Mouse (Mus musculus) macrophage (primary cell): ENCODE data around the gene Mmp23. TPM values are rescaled to one million over a fixed set of nuclear protein-coding genes. Genes with fewer than 3 reads are reported as not detected.
A peak's percentile ranks its signal among the peaks of the same experiment; 100 is the strongest.
"Not testable (repeated sequence)": the region's sequence is repeated elsewhere in the genome, so short reads cannot be mapped to it uniquely, and the experiment has no call there.

Source experiments
- H3K27ac ChIP-seq: fragments of 350-480 bp; formaldehyde crosslinking; 2 replicates; pipeline ENCODE4 v1.9.0; 2021
- H3K36me3 ChIP-seq: fragments of 350-480 bp; formaldehyde crosslinking; 2 replicates; pipeline ENCODE4 v1.9.0; 2021; ENCODE audit errors: inconsistent target
- H3K4me3 ChIP-seq: fragments of 350-480 bp; formaldehyde crosslinking; 2 replicates; pipeline ENCODE4 v1.9.0; 2021; ENCODE audit errors: inconsistent target
- H3K79me2 ChIP-seq: fragments of 350-480 bp; formaldehyde crosslinking; 2 replicates; pipeline ENCODE4 v1.9.0; 2021; ENCODE audit errors: inconsistent target
- WGBS: methylation state at CpG from one replicate; pipeline ENCODE4 v1.1.7; 2026; ENCODE audit warnings: inconsistent platforms; ENCODE audit not compliant: missing documents; 5-methylcytosine and 5-hydroxymethylcytosine counted together
- polyA plus RNA-seq: library from polyadenylated mRNA; stranded (reverse); fragments of 250-400 nt; gene quantifications from 3 replicates; pipeline ENCODE4 v1.2.4, GENCODE M21; 2018; ENCODE audit warnings: inconsistent platforms

Mmp23 gene
- polyA plus RNA-seq, 1 experiment from 2014 or later = not detected

- H3K36me3 ChIP-seq = peaks cover 70% of the 10 kb centered on the region
- not testable (repeated sequence) for H3K4me3 ChIP-seq, H3K79me2 ChIP-seq, H3K27ac ChIP-seq
- 100% methylated on average over 1 of the region's 2 CpGs for WGBS
Observed at GRCm38 (mm10) chr4:155645308-155645707, 7.9 kb downstream of the Mmp23 start, which contains the start of gene Gm10563. Gm10563 (minus strand) TSS chr4:155645408.

- no peak overlapping the region for H3K4me3 ChIP-seq
Observed at GRCm38 (mm10) chr4:155643531-155643930, 9.7 kb downstream of the Mmp23 start.

GRCm38 (mm10) chr4:155635766-155636499 is 17.3 kb downstream of the Mmp23 start:
- Histone ChIP-seq H3K27ac (no peak overlapping the region), H3K4me3 (no peak overlapping the region), H3K79me2 (peaks cover 5% of the 10 kb centered on the region; the same call in 1 of the 2 replicates), H3K36me3 (peaks cover 75% of the 10 kb centered on the region)

More at GRCm38 (mm10) chr4:155643531-155643930, 9.7 kb downstream of the Mmp23 start:
- Histone ChIP-seq H3K36me3 (peaks cover 66% of the 10 kb centered on the region), H3K27ac (no peak overlapping the region), H3K79me2 (no peaks in the 10 kb centered on the region)
- 100% methylated on average over 1 of the region's 1 CpGs for WGBS

GRCm38 (mm10) chr4:155630267-155630666 is 22.9 kb downstream of the Mmp23 start:
- 58% methylated on average over 6 of the region's 6 CpGs for WGBS
- H3K79me2 ChIP-seq = peaks cover 32% of the 10 kb centered on the region
- peaks cover 70% of the 10 kb centered on the region for H3K36me3 ChIP-seq
- no peak overlapping the region for H3K4me3 ChIP-seq
- no peak overlapping the region for H3K27ac ChIP-seq

GRCm38 (mm10) chr4:155624338-155625291 is 28.6 kb downstream of the Mmp23 start, which contains the start of gene Cdk11b:
Cdk11b (plus strand) TSS chr4:155624854.
- H3K36me3 ChIP-seq = peaks cover 31% of the 10 kb centered on the region
- WGBS = under 1% methylated on average over 81 of the region's 84 CpGs

GRCm38 (mm10) chr4:155618321-155618720 is 34.9 kb downstream of the Mmp23 start:
- peaks cover 40% of the 10 kb centered on the region for H3K36me3 ChIP-seq
- peaks cover 19% of the 10 kb centered on the region for H3K79me2 ChIP-seq
- H3K4me3 ChIP-seq = no peak overlapping the region
- 92% methylated on average over 5 of the region's 5 CpGs for WGBS
- no peak overlapping the region for H3K27ac ChIP-seq

More at GRCm38 (mm10) chr4:155624338-155625291, 28.6 kb downstream of the Mmp23 start, which contains the start of gene Cdk11b:
- Histone ChIP-seq H3K4me3 (peak within 1 kb of the TSS; percentile 89), H3K27ac (peak within 1 kb of the TSS; percentile 71), H3K79me2 (peaks cover 57% of the 10 kb centered on the region)

GRCm38 (mm10) chr4:155613264-155613663 is 39.9 kb downstream of the Mmp23 start:
- Histone ChIP-seq H3K36me3 (peaks cover 17% of the 10 kb centered on the region; the same call in 1 of the 2 replicates), H3K4me3 (no peak overlapping the region), H3K27ac (no peak overlapping the region), H3K79me2 (no peaks in the 10 kb centered on the region)
- WGBS = 100% methylated on average over 3 of the region's 3 CpGs

- Histone ChIP-seq H3K36me3 (peaks cover 3% of the 10 kb centered on the region; the same call in 1 of the 2 replicates), H3K27ac (no peak overlapping the region), H3K4me3 (no peak overlapping the region), H3K79me2 (no peaks in the 10 kb centered on the region)
- 97% methylated on average over 3 of the region's 3 CpGs for WGBS
Observed at GRCm38 (mm10) chr4:155611860-155612259, 41.3 kb downstream of the Mmp23 start.

GRCm38 (mm10) chr4:155606825-155607224 is 46.4 kb downstream of the Mmp23 start:
- Histone ChIP-seq H3K27ac (no peak overlapping the region), H3K79me2 (peaks cover 31% of the 10 kb centered on the region), H3K36me3 (no peaks in the 10 kb centered on the region), H3K4me3 (no peak overlapping the region)
- WGBS = 96% methylated on average over 2 of the region's 2 CpGs

GRCm38 (mm10) chr4:155605132-155605531 is 48.1 kb downstream of the Mmp23 start:
- no peaks in the 10 kb centered on the region for H3K36me3 ChIP-seq
- no peak overlapping the region for H3K27ac ChIP-seq
- H3K4me3 ChIP-seq = no peak overlapping the region
- WGBS = 97% methylated on average over 4 of the region's 4 CpGs
- H3K79me2 ChIP-seq = peaks cover 31% of the 10 kb centered on the region

GRCm38 (mm10) chr4:155603801-155604200 is 49.4 kb downstream of the Mmp23 start:
- peaks cover 31% of the 10 kb centered on the region for H3K79me2 ChIP-seq
- H3K36me3 ChIP-seq = no peaks in the 10 kb centered on the region
- 85% methylated on average over 5 of the region's 6 CpGs for WGBS
- H3K27ac ChIP-seq = no peak overlapping the region
- no peak overlapping the region for H3K4me3 ChIP-seq

- H3K36me3 ChIP-seq = no peaks in the 10 kb centered on the region
- H3K4me3 ChIP-seq = no peak overlapping the region
- peaks cover 31% of the 10 kb centered on the region for H3K79me2 ChIP-seq
- 93% methylated on average over 1 of the region's 1 CpGs for WGBS
- H3K27ac ChIP-seq = no peak overlapping the region
Observed at GRCm38 (mm10) chr4:155602753-155603152, 50.4 kb downstream of the Mmp23 start.

GRCm38 (mm10) chr4:155601997-155602456 is 51.2 kb downstream of the Mmp23 start:
- Histone ChIP-seq H3K36me3 (no peaks in the 10 kb centered on the region), H3K27ac (no peak overlapping the region), H3K79me2 (peaks cover 31% of the 10 kb centered on the region), H3K4me3 (peak overlapping the region; percentile 54)
- under 1% methylated on average over 30 of the region's 31 CpGs for WGBS

- under 1% methylated on average over 55 of the region's 65 CpGs for WGBS
- Histone ChIP-seq H3K27ac (peak within 1 kb of the TSS; percentile 91), H3K4me3 (peak within 1 kb of the TSS; percentile 54), H3K79me2 (peaks cover 31% of the 10 kb centered on the region), H3K36me3 (no peaks in the 10 kb centered on the region)
Observed at GRCm38 (mm10) chr4:155601091-155601996, 51.8 kb downstream of the Mmp23 start, which contains the start of gene Slc35e2. Slc35e2 (plus strand) TSS chr4:155601416.
